Mouse (Mus musculus) lung, postnatal 0 days (tissue): ENCODE results near the gene Hsd17b2.

Experiments used
- CTCF ChIP-seq: IDR thresholded peaks from 2 replicates; pipeline ENCODE4 v1.5.1; 2016; ENCODE audit warnings: antibody characterized with exemption, mild to moderate bottlenecking
- EP300 ChIP-seq: IDR thresholded peaks from 2 replicates; pipeline ENCODE4 v1.6.1; 2016; ENCODE audit warnings: antibody characterized with exemption, mild to moderate bottlenecking, control low read depth

DNA sequence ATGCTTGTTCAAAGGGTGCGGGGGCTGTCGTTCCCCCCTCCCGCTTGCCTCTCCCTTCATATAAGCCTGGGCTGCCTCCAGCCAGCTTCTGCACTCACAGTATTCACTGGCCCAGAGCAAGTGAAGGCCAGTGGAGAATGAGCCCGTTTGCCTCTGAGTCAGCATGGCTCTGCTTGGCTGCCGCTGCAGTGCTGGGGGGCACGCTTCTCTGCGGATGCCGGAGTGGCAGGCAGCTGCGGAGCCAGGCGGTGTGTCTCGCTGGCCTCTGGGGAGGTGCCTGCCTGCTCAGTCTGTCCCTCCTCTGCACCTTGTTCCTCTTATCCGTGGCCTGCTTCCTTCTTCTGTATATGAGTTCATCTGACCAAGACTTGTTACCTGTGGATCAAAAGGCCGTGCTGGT, at the start of gene Hsd17b2:
- TF ChIP-seq CTCF (no peak), EP300 (no peak)
